Mouse (Mus musculus): Measurements from ENCODE around the gene Best1.

Best1 gene

DNA sequence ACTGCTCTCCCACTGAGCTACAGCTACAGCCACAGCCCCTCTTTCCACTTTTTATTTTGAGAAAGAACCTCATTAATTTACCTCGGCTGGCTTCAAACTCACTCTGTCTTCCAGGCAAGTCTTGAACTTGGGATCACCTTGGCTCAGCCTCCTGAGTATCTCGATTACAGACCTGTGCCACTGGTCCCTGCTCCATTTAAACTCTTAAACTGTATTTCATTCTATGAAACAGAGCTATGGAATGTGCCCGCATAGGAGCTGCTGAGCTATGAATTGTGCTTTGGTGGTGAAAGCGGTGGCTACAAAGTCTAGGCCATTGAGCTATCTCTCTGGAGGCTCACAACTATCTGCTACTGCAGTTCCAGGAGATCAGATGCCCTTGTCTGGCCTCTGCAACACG, 43.5 kb downstream of the Best1 start:
- no peak for DNase-seq

DNA sequence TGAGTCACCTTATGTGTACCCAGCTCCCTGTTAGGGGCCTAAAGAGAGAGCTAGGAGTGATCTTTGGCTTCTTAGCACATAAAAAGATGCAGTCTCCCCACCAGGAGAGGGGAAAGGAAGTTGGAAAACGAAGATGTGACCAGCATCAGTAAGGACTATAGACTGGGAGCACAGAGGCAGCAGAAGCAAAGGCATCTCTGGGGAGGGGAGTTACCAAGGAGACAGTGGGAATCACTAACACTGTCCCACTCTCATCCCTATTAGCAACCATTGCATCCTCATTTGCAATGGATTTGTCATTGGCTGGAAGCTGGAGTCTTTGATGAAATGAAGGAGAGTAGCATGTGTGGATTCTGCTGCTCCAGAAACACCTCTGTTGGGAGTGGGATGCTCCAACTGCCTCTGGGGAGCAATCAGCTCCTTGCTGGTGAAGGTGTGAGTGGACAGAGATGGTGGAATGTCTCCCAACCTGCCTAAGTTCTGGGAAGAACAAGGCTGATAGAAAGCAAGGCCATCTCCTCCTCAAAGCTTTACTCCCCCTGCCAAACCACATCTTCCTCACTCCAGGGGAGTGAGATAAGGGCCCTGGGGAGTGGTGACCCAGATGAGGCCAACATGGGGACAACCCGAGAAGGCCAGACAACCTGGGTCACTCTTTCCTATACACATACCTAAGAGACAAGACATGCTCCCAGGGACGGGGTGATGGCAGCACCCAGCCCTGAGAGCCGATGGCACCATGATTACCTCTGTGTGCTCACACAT, 44.6 kb downstream of the Best1 start:
- DNase-seq: no peak

DNA sequence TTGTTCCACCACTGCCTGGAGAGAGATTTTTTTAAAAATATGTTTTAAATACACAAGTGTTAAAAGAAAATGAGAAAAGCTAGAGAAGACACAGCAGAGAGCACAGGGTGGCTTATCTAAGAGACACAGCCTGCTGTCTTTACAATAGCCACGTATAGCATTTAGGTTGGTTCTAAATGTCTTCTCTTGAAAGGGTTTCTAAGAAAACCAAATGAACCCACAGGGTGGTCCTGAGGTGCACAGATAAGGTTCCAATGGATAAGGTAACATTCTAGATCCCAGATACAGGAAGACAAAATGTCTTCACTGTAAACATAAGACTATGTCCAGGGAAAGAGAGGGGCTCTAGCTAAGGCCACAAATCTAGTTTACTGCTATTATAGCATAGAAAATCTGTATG, 46.0 kb downstream of the Best1 start:
- DNase-seq: no peak

DNA sequence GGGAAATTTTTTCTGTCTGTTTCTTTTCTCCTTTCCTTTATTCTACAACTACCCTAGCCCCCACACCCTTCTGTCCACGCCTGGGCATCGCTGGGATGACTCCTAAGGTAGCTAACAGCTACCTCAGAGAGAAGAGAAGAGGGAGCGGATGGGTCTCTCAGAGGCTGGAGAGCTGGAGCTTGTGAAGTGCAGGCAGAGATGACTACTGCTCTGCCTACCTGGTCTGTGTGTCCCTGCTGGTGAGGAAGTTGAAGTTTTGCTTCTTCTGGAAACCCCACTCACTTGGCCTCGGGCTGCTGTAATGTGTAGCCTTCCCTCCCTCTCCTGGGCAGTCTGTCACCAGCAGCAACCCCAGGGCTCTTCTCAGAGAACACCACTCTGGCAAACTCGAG, 46.6 kb downstream of the Best1 start:
- no peak for DNase-seq

DNA sequence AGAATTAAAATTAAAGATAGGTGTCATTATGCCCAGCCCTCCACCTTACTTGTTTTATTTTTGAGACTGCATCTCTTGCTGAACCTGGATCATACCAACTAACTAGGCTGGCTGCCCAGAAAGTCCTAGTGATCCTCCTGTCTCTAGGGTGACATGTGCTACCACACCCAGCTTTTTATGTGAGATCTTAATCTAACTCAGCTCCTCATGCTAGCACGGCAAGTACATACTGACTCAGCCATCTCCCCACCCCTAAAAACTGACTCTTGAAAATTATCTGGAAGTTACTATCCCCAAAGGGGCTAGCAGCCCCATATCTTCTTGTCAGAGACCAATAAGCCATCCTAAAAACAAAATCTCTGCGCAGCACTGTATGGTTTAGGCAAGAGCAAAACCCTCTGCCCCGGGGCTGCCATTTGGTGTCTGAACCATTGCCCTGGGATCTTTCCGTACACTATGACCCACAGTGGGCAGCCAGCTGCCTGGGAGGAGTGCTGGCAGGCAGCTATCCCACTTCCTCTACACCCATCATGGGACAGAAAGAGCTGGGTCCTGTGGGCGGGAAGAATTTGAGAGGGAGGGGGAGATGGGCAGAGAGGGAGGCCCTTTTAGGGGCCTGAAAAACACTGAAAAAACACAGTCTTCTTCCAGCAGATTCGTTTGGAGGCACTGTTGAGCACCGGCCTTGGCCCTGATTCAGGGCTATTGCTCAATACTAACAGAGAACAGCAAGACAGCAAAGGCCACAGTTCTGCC, 47.2 kb downstream of the Best1 start:
- DNase-seq: no peak

DNA sequence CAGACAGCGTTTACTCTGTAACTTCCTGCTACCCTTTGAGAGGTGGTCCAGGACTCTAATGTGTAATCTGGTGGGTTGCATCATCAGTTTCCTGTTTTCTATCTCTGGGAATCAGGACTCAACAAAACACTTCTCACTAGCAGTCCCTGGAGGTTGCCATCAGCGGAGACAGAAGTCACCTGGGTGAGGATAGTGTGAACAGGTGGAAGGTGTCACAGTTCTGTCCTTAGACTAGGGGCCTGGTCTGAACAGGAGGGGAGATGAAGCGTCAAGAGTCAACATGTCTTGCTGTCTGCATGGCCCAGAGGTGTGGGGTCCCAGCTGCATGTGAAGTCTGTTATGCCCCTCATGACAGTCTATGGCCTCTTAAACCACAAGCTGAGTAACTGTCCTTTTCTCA, 48.5 kb downstream of the Best1 start:
- no peak for DNase-seq

DNA sequence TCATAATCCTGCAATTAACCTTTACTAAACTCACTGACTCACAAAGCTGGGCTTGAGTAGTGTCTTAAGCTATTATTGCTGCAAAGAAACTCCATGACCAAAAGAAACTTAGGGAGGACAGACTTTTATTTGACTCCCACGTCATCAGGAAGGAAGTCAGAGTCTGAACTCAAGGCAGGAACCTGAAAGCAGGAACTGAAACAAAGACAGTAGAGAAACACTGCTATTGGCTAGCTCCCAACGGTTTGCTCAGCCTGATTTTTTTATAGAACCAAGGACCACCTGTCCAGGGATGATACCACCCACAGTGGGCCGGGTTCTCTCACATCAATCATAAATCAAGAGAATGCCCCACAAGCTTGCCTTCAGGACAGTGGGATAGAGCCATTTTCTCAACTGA, 49.0 kb downstream of the Best1 start:
- no peak for DNase-seq

DNA sequence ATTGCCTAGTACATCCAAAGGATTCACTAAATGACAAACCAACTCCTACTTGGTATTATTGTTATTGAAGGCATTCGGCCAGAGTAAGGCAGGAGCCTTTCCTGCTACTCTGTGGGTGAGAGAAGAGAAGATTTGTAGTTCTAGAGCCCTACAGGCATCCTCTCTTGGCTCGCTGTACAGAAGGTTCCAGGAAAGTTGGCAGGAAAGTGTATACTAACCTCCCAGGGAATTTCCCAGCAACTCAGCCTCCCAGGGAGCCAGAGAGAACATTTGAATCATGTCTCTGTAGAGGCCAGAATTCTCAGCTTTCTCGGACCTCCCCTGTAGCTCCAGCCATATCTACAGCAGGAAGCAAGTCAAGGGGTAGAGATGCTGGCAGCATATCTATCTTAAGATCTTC, 54.4 kb downstream of the Best1 start:
- DNase-seq: no peak

DNA sequence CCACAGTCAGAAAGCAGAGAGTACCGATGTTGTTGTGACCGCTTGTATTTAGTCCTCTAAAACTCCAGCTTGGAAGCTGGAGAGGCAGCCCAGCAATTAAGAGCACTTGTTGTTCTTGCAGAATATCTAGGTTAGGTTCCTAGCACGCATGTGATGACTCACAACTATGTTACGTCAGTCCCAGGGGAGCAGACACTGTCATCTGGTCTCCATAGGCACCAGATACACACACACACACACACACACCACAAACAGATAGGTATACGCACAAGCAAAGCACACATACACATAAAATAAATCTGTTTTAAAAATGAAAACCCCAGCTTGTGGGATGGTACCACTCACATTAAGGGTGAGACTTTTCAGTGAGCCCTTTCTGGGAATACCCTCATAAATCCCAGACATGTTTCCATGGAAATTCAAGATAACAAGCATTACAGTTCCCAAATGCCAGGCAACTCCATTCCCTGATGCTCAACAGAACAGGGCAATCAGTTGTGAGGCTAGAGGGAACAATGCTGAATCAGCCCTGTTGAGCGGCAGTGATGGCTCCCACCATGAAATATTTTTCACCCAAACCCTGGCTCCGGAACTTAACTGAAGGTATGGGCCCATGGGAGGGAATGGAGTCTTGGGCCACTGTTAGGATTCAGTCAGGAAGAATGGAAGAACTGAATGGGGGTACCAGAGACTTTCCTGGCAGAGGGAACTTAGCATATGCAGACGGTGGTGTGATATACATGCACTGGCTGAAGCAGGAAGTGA, 55.5 kb downstream of the Best1 start:
- DNase-seq: no peak

DNA sequence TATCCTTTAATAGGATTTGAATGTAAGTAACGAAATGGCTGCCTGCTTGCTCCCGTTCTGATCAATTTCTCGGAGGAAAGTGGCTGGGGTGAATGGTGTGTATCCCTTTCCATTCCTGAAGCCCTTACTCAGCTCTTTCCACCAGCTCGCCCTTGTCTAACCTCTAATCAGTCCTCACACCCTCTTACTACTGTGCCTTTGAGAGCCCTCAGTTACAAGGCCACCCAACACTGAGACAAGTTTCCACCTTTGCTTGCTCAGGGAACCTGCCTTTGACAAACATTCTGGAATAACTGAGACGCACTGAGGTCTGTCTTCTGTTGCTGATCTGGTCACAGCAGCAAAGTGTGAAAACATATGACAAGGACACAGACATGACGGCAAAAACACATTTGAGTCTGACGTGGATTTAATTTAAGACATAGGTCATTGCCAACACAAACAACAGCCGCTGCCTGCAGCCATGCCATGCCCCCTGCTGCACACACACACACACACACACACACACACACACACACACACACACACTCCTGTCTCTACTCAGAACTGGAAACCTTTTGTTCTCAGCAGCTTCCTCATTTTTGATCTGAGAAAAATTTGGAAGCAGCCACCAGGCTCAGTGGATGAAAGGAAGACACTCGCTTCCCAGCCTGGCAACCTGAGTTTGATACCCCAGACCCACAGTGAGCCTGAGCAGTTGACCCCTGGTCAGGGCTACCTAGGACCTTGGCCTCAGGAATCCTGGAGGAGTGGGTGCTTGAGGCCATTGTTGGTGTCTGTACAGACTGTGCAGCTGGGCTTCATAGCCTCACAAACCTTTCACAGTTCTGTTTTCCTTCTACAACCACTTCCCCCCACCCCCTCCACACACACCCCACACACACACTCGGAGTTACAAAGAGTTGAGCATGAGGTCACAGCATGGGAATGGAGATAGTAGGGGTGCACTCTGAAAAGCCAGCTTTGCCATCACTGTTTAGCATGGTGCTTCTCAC, 58.6 kb downstream of the Best1 start:
- no peak for DNase-seq

DNA sequence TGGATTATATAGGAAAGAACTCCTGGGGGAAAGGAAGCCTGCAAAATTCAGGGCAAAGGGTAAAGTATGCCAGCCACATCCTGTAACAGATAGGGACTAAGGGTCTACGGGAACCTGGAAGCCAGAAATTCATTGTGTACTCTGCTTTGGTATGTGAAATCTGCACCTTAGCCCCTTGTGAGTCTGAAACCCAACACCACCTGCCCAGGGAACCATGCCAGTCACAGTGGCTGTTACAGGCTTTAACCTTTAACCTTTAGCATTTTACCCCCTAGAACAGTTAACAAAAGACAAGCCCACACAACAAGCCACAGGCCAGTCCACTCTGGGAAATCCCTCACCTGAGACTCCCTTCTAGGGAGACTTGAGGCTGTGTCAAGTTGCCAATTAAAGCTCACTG, 59.6 kb downstream of the Best1 start:
- no peak for DNase-seq

DNA sequence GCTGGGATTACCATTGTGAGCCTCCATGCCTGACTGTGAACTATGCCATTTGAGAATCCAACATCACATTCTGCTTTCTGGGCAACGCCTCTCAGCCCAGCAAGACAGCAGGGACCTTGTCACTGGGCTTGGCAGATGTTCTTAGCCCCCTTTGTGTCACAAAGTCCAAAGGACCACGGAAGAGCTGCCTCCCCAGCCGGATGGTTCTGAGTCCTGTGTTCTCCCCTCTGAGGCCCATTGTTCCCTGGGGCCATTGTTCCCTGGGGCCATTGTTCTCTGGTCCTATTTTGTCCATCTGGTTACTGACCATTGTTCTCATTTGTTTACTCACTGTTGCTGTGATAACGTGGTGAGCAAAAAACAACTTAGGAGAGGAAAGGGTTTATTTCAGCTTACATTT, 60.5 kb downstream of the Best1 start:
- no peak for DNase-seq

DNA sequence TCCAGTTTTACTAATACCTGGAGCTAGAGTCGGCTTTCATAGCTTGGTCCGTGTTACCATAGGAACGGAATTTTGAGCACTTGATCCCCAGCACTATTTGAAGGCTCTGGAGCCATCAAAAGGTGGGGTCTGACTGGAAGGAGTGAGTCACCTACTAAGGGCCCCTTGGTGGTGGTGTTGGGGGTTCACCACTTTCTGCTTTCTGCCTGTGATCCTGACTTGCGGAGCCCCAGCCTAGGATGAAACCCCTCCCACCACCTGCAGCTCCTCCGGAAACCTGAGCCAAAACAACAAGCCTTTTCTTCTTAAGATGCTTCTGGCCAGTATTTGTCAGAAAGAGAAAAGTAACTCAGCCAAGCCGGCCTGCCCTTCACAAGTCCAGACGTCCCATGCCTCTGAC, 61.6 kb downstream of the Best1 start:
- DNase-seq: no peak

DNA sequence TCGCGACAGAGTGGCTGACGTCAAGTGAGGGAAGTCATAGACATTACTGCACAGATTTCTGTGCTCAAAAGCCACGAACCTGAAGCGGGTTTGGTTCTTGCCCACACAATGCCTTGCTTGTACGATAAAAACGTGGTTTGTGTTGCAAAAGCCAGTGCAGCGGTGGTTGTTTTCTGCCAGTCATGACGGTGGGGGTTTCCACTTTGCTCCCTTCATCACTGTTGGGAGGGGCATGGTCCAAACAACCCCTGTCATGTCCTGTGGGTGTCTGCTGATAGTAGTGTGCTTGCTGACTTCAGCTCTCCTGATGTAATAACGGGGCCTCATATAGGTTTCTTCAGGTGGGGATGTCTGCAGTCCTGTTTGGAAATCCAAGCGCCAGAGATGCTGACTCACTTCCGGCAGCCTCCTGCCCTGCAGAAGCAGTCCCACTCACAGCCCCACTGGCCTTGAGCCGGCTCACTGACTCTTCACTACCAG, 62.6 kb downstream of the Best1 start:
- peak; percentile 42 to 54 for DNase-seq

DNA sequence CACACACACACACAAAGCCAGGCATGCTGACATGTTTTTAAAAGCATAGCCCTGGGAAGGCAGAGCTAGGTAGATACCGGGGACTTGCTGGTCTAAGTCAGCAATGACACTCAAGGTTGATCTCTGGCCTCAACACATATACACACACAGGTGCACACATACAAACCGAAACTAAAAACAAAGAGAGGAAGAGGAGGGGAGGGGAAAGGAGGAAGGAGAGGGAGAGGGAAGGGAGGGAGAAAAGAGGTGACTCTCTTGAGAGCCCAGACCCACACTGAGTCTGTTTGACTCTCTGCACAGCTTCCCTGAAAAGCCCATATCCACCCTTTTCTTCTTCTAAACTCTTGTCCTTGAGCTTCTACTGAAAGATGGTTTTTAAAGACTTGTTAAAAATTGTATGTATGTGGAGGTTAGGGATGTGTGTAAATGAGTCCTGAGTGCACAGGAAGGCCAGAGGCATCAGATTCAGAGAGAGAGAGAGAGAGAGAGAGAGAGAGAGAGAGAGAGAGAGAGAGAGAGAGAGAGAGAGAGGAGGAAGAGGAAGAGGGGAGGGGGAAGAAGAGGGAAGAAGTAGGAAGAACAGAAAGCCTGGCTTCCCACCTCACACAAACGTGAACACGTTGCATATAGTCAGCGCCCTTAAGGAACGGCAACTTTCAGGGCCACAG, 63.1 kb downstream of the Best1 start:
- peak; percentile 13 to 17 for DNase-seq

DNA sequence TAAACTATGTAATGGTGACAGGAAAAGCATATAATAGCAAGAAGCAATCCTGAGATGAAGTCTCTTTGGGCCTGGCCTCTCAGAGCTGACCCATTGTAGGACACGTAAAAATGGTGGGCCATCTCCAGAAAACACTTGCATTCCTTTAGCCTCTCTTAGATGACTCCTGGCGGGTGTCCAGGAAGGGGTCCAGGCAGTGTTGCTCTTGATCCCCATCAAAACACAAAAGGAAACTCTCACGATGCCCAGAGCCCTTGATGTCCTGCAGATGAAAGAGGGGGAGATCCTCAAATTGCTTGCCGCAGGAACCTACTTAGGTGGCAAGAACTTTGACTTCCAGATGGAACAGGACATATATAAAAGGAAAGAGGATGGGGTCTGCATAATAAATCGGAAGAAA, 64.0 kb downstream of the Best1 start:
- no peak for DNase-seq

DNA sequence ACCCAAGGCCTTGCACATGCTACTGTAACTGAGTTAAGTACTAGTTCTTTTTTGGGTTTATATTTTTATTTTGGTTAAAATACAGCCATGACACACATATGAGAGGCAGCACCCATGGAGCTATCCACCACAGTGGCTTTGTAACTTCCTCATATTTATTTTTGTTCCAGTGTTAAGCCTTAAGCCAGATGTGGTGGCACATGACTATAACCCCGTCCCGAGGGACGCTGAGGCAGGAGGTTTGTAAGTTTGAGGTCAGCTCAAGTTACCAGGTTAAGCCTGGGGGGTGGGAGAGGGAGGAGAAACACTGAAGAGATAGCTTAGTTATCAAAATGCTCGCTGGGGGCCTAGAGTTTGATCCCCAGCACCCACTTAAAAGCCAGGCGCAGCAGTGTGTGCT, 64.9 kb downstream of the Best1 start:
- DNase-seq: no peak
